Mouse (Mus musculus) kidney, embryonic 16.5 days (tissue): Measurements from ENCODE around the gene Wfdc15a. TPM values are rescaled to one million over a fixed set of nuclear protein-coding genes. Genes with fewer than 3 reads are reported as not detected.

Source experiments
- ATAC-seq: fragments of 200-750 bp; cut with Nextera tagmentation; 2 replicates; pipeline ENCODE4 v1.8.0; 2017; ENCODE audit warnings: moderate TSS enrichment; ENCODE audit not compliant: low FRiP score, low TSS enrichment
- H3K27ac ChIP-seq: fragments of 300-500 bp; sonication (generic); 2 replicates; pipeline ENCODE4 v1.5.1; 2014; ENCODE audit warnings: low read length
- H3K27me3 ChIP-seq: fragments of 300-500 bp; sonication (generic); 2 replicates; pipeline ENCODE4 v1.6.1; 2014; ENCODE audit warnings: low read length, control low read depth, mixed read lengths; ENCODE audit not compliant: insufficient read depth
- H3K36me3 ChIP-seq: fragments of 300-500 bp; sonication (generic); 2 replicates; pipeline ENCODE4 v1.6.1; 2014; ENCODE audit warnings: low read length, control low read depth, mixed read lengths; ENCODE audit not compliant: insufficient read depth
- H3K4me1 ChIP-seq: fragments of 300-500 bp; sonication (generic); 2 replicates; pipeline ENCODE4 v1.6.1; 2014; ENCODE audit warnings: low read length, control low read depth, mixed read lengths; ENCODE audit not compliant: insufficient read depth
- H3K4me2 ChIP-seq: fragments of 300-500 bp; sonication (generic); replicated peaks from 2 replicates; pipeline ENCODE4 v1.6.1; 2014; ENCODE audit warnings: low read depth, low read length
- H3K4me3 ChIP-seq: fragments of 300-500 bp; sonication (generic); 2 replicates; pipeline ENCODE4 v1.5.1; 2014; ENCODE audit warnings: mild to moderate bottlenecking, low read length
- H3K9ac ChIP-seq: fragments of 300-500 bp; sonication (generic); replicated peaks from 2 replicates; pipeline ENCODE4 v1.6.1; 2014; ENCODE audit warnings: low read length
- H3K9me3 ChIP-seq: fragments of 300-500 bp; sonication (generic); 2 replicates; pipeline ENCODE4 v1.6.1; 2016; ENCODE audit warnings: low read length, control low read depth
- WGBS: fragments of 180-500 bp; shearing (Covaris S2); extraction: QIAGEN DNeasy Blood & Tissue Kit; methylation state at CpG from one replicate; pipeline ENCODE4 v1.1.7; 2014; 5-methylcytosine and 5-hydroxymethylcytosine counted together
- polyA plus RNA-seq: library from polyadenylated mRNA; unstranded; fragments of >200 nt; fragmentation: Nextera tagmentation; extraction: Ambion mirVana; gene quantifications from 2 replicates; pipeline ENCODE4 v1.2.1, GENCODE M21; 2015

Gene Wfdc15a
- polyA plus RNA-seq, 1 experiment from 2014 or later, result not detected

GRCm38 (mm10) chr2:164196700-164196990 lies 3.3 kb downstream of the Wfdc15a start:
- ATAC-seq, result no peak

GRCm38 (mm10) chr2:164195971-164196699 lies 3.8 kb downstream of the Wfdc15a start:
- Histone ChIP-seq H3K4me3 (no peak overlapping the region), H3K36me3 (no peaks in the 10 kb centered on the region), H3K27ac (no peak overlapping the region), H3K27me3 (no peaks in the 10 kb centered on the region), H3K4me2 (no peak overlapping the region), H3K9ac (no peak overlapping the region), H3K9me3 (no peaks in the 10 kb centered on the region), H3K4me1 (no peaks in the 10 kb centered on the region)
- ATAC-seq, result no peak
- 87% methylated on average over 5 of the region's 5 CpGs for WGBS

More at GRCm38 (mm10) chr2:164196700-164196990, 3.3 kb downstream of the Wfdc15a start:
- no peaks in the 10 kb centered on the region for H3K27me3 ChIP-seq
- no peak overlapping the region for H3K4me2 ChIP-seq
- H3K36me3 ChIP-seq, result no peaks in the 10 kb centered on the region
- no peak overlapping the region for H3K4me3 ChIP-seq
- H3K4me1 ChIP-seq, result no peaks in the 10 kb centered on the region
- 73% methylated on average over 5 of the region's 5 CpGs for WGBS
- no peak overlapping the region for H3K27ac ChIP-seq
- H3K9me3 ChIP-seq, result no peaks in the 10 kb centered on the region
- no peak overlapping the region for H3K9ac ChIP-seq

GRCm38 (mm10) chr2:164194959-164195630 lies 4.8 kb downstream of the Wfdc15a start:
- 70% methylated on average over 5 of the region's 5 CpGs for WGBS

GRCm38 (mm10) chr2:164192279-164192678 lies 7.7 kb downstream of the Wfdc15a start:
- H3K27ac ChIP-seq, result no peak overlapping the region
- no peaks in the 10 kb centered on the region for H3K9me3 ChIP-seq
- H3K4me3 ChIP-seq, result no peak overlapping the region
- no peak for ATAC-seq
- no peak overlapping the region for H3K4me2 ChIP-seq
- H3K36me3 ChIP-seq, result no peaks in the 10 kb centered on the region
- no peak overlapping the region for H3K9ac ChIP-seq
- H3K27me3 ChIP-seq, result no peaks in the 10 kb centered on the region
- no peaks in the 10 kb centered on the region for H3K4me1 ChIP-seq

More at GRCm38 (mm10) chr2:164194959-164195630, 4.8 kb downstream of the Wfdc15a start:
- Histone ChIP-seq H3K9ac (no peak overlapping the region), H3K9me3 (no peaks in the 10 kb centered on the region), H3K36me3 (no peaks in the 10 kb centered on the region), H3K4me2 (no peak overlapping the region), H3K27me3 (no peaks in the 10 kb centered on the region), H3K4me1 (no peaks in the 10 kb centered on the region), H3K27ac (no peak overlapping the region), H3K4me3 (no peak overlapping the region)
- no peak for ATAC-seq

- no peak within 1 kb of the TSS for H3K9ac ChIP-seq
- H3K4me1 ChIP-seq, result no peaks in the 10 kb centered on the region
- H3K27me3 ChIP-seq, result no peaks in the 10 kb centered on the region
- no peaks in the 10 kb centered on the region for H3K36me3 ChIP-seq
- H3K4me3 ChIP-seq, result no peak within 1 kb of the TSS
- H3K4me2 ChIP-seq, result no peak within 1 kb of the TSS
- no peak within 1 kb of the TSS for H3K27ac ChIP-seq
- no peak for ATAC-seq
- 90% methylated on average over 6 of the region's 6 CpGs for WGBS
- no peaks in the 10 kb centered on the region for H3K9me3 ChIP-seq
Measured at GRCm38 (mm10) chr2:164190576-164190975, 9.4 kb downstream of the Wfdc15a start, which contains the start of gene Wfdc12. Wfdc12 (minus strand) TSS chr2:164190608.

- H3K4me2 ChIP-seq, result no peak overlapping the region
- H3K27me3 ChIP-seq, result no peaks in the 10 kb centered on the region
- H3K36me3 ChIP-seq, result no peaks in the 10 kb centered on the region
- ATAC-seq, result no peak
- H3K27ac ChIP-seq, result no peak overlapping the region
- no peaks in the 10 kb centered on the region for H3K4me1 ChIP-seq
- H3K4me3 ChIP-seq, result no peak overlapping the region
- 39% methylated on average over 5 of the region's 5 CpGs for WGBS
- no peaks in the 10 kb centered on the region for H3K9me3 ChIP-seq
- H3K9ac ChIP-seq, result no peak overlapping the region
Measured at GRCm38 (mm10) chr2:164188722-164189121, 11.2 kb downstream of the Wfdc15a start.

GRCm38 (mm10) chr2:164184145-164184719 lies 15.7 kb downstream of the Wfdc15a start:
- H3K27ac ChIP-seq, result no peak overlapping the region
- no peak for ATAC-seq
- no peaks in the 10 kb centered on the region for H3K36me3 ChIP-seq
- no peak overlapping the region for H3K4me2 ChIP-seq
- no peak overlapping the region for H3K4me3 ChIP-seq
- H3K4me1 ChIP-seq, result no peaks in the 10 kb centered on the region
- H3K27me3 ChIP-seq, result no peaks in the 10 kb centered on the region; the same call in 1 of the 2 replicates
- H3K9me3 ChIP-seq, result no peaks in the 10 kb centered on the region
- H3K9ac ChIP-seq, result no peak overlapping the region
- WGBS, result 46% methylated on average over 9 of the region's 9 CpGs

GRCm38 (mm10) chr2:164183340-164183739 lies 16.6 kb downstream of the Wfdc15a start:
- no peaks in the 10 kb centered on the region for H3K4me1 ChIP-seq
- H3K27ac ChIP-seq, result no peak overlapping the region
- H3K4me3 ChIP-seq, result no peak overlapping the region
- WGBS, result 36% methylated on average over 9 of the region's 9 CpGs
- no peaks in the 10 kb centered on the region; the same call in 1 of the 2 replicates for H3K27me3 ChIP-seq
- H3K36me3 ChIP-seq, result no peaks in the 10 kb centered on the region
- no peak overlapping the region for H3K4me2 ChIP-seq
- no peaks in the 10 kb centered on the region for H3K9me3 ChIP-seq
- no peak overlapping the region for H3K9ac ChIP-seq
- no peak for ATAC-seq

GRCm38 (mm10) chr2:164182692-164183255 lies 17.2 kb downstream of the Wfdc15a start, which contains the start of gene Wfdc5:
Wfdc5 (minus strand) TSS chr2:164182742.
- Histone ChIP-seq H3K4me1 (no peaks in the 10 kb centered on the region), H3K27me3 (peaks cover 2% of the 10 kb centered on the region; the same call in 1 of the 2 replicates), H3K9me3 (no peaks in the 10 kb centered on the region), H3K4me2 (no peak within 1 kb of the TSS), H3K9ac (no peak within 1 kb of the TSS), H3K4me3 (no peak within 1 kb of the TSS), H3K27ac (no peak within 1 kb of the TSS), H3K36me3 (no peaks in the 10 kb centered on the region)
- ATAC-seq, result no peak
- 78% methylated on average over 7 of the region's 7 CpGs for WGBS
